Mouse (Mus musculus) urinary bladder, postnatal 36 days (tissue): Measurements from ENCODE around the gene Vmn2r43.
"Not testable (repeated sequence)": the region's sequence is repeated elsewhere in the genome, so short reads cannot be mapped to it uniquely, and the experiment has no call there.

Experiments
- DNase-seq, 2 experiments: peaks; one replicate each; pipeline ENCODE4 v3.0.0; 2022; ENCODE audit warnings: low spot score in 2 of 2, mixed read lengths in 1 of 2

Gene Vmn2r43

DNA sequence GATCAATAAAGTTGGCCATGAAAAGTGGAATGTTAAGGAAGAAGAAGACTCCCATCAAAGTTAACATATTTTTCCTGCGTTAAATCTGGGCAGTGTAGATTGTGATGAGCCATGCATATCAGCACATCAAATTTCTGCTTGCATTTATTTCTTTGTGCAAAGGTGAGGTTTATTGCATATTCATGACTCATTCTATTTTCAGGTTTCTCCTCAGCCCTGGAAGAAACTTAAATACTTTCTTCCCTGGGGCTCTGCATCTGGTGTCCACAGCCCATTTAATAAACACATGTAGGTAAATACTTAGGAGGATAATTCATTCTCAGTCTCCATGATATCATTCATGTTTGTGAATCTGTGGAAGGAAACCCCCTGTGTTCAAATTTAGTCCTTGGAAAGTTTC lies at the start of gene Vmn2r43:
Gene Vmn2r43 (minus strand): TSS at position 101 of the 400 bp plus-strand sequence.
- DNase-seq, result not testable (repeated sequence)

DNA sequence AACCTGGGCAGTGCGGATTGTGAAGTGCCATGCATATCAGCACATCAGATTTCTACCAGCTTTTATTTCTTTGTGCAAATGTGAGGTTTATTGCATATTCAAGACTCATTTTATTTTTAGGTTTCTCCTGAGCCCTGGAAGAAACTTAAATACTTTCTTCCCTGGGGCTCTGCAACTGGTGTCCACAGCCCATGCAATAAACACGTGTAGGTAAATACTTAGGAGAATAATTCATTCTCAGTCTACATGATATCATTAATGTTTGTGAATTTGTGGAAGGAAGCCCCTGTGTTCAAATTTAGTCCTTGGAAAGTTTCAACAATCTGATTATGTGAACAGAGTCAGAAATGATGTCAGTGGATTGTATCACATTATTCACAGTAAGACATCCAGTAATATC lies 60.2 kb downstream of the Vmn2r43 start, which contains the start of gene Vmn2r42:
Gene Vmn2r42 (minus strand): TSS at position 101 of the 400 bp plus-strand sequence.
- DNase-seq, result not testable (repeated sequence)
